Mouse (Mus musculus) gastrocnemius, postnatal 4 days (tissue): ENCODE results near the gene Itpr2. TPM values are rescaled to one million over a fixed set of nuclear protein-coding genes. Genes with fewer than 3 reads are reported as not detected.
A peak's percentile ranks its signal among the peaks of the same experiment; 100 is the strongest.
"Not testable (repeated sequence)": the region's sequence is repeated elsewhere in the genome, so short reads cannot be mapped to it uniquely, and the experiment has no call there.

ENCODE experiments used
- DNase-seq, 2 experiments: peaks; one replicate each; pipeline ENCODE4 v3.0.0; 2021 to 2022; ENCODE audit warnings: low spot score in 2 of 2, mixed read lengths in 2 of 2
- total RNA-seq, 2 experiments: library from RNA; stranded (reverse); gene quantifications; 2 replicates each; pipeline ENCODE4 v1.2.3; 2021

Itpr2 gene
- total RNA-seq, 2 experiments from 2014 or later, result 18.9 to 22.3 TPM

DNA sequence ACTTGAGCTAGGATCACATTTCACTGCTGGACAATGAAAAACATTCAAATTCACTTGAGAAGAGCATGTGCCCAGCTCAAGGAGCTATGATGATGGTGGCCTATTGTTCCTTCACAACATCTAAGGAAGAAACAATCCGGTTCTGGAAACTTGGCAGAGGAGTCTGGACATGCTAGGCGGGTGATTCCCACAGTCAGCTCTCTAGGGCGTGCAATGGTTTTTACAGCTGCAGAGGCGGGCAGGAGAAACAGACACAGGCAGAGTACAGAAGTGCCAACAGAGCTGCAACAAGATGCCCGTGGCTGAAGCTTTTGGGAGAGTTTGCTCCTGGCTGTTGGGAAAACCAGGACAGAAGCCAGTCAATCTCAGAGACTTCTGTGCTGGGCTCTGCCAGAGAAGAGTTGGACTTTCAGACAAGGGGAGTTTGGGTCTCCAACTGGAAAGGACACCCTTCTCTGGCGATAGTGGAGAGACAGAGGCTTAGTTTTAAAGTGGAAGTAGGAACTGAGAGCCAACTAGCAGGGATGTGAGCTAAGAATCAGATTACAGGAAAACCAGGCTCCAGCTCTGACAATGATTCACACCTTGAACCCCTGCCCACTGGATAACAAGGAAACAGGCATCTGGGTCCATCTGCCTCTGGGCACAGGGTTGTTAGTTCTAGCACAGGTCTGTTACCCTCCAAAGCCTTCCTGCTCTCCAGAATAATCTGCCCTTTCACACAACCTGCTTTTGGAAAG lies 28.6 kb downstream of the Itpr2 start:
- peak in 1 of 2 experiments; percentile 24 for DNase-seq

DNA sequence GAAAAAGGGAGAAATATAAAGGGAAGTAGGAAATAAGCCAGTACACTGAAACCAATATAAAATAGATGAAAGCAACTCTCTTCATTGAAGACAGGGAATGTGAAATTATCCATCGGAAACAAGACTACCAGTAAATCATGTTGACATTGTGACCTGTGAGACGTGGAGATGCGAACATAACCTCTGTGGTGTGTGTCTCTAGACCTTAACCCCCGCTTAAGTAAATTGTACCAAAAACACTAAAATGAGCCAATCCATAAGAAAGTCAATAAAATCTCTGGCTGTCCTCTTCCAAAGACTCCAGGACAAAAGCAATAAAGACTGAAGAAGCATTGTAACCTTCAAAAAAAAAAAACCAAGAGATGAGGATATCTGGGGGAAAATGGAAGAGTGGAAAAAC lies 31.6 kb downstream of the Itpr2 start:
- no peak for DNase-seq

GRCm38 (mm10) chr6:146469936-146470335 lies 32.1 kb downstream of the Itpr2 start:
- no peak for DNase-seq

DNA sequence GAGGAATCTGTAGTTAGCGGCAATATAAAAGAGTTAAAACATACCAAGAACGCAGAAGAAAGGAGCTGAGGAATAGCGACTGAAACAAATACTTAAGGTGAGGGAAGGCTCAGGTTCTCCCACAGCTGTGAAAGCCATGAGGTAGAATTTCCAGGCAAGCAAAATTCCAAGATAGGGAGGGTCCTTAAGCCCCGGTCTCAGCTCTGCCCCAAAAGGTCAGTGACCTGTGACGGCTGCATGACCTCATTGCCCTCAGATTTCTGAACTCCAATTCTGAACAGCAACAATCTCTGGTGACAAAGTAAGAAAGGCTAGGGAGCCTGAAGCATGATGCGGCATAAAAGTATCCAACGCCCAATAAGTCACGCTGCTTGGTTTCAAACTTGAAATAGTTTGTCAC lies 33.7 kb downstream of the Itpr2 start:
- DNase-seq, result no peak

GRCm38 (mm10) chr6:146464645-146465042 lies 37.4 kb downstream of the Itpr2 start:
- DNase-seq, result not testable (repeated sequence)

GRCm38 (mm10) chr6:146464014-146464644 lies 37.9 kb downstream of the Itpr2 start:
- DNase-seq, result no peak

DNA sequence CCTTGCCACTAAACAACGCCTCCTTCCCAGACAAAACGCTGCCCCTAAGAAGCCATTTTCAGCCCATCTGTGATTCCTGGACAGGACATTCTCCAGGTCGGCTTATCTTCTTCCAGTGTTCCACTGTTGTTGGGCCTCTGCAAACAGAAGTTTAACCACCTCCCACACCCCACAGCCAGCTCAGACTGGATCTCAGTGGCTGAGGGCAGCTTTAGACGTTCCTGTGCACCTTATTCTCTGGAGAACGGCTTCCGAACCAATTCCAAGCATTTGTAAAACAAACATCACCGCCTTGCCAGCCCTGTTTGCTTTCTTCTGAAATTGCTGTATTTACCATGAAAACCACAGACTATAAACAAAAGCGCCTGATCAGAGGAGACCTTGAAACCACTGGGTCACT lies 41.1 kb downstream of the Itpr2 start:
- DNase-seq, result no peak

DNA sequence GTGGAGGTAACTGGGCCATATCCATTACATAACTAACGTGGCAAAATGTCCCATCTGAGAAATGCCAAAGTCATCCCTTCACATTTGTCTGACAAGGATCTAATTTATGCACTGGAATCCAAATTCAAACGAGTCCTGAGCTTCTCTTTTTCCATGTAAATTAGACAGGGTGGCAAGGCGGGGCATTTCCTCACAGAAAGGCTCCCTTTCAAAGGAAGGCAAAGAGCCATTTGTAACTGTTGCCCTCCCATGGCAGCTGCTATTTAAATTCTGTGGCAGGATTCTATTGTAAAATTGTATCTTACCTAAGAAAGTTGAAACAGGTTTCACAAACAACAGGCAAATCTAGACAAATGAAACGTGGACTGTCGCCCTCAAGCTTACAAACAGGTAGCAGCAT lies 43.6 kb downstream of the Itpr2 start:
- DNase-seq, result no peak

- no peak for DNase-seq
These were observed 45.3 kb downstream of the Itpr2 start for GRCm38 (mm10) chr6:146456741-146457140.

- no peak for DNase-seq
These were observed 47.2 kb downstream of the Itpr2 start for GRCm38 (mm10) chr6:146454520-146455511.

- DNase-seq, result no peak
These were observed 49.5 kb downstream of the Itpr2 start for GRCm38 (mm10) chr6:146452474-146452873.

DNA sequence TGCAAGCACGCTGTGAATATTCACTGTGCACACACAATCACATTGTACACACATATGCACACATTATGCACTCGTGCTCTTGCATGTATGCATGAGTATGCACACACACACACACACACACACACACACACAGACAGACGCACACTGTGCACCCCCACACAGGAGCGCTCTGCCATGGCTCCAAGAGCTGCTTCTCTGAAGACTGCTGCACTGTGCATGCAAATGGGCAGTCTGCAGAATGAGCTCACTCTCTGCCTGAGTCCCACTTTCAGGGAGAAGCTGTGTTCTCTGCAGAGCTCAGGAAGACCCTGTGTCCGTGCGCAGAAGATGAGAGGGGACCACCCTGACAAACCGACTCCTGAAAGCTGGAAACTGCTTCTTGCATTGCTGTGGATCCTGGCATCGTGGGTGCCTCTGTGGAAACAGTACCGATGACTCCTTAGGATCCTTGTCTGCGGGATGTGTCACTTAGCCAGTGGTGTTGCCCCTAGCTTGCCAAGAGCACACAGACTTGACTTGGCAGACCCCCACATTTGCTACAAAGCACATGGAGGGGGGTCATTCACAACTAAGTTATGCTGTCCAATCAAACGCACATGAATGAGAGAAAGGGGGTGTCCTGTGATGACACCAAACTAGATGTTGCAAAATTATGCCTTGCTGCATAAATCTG lies 55.9 kb downstream of the Itpr2 start:
- no peak for DNase-seq

DNA sequence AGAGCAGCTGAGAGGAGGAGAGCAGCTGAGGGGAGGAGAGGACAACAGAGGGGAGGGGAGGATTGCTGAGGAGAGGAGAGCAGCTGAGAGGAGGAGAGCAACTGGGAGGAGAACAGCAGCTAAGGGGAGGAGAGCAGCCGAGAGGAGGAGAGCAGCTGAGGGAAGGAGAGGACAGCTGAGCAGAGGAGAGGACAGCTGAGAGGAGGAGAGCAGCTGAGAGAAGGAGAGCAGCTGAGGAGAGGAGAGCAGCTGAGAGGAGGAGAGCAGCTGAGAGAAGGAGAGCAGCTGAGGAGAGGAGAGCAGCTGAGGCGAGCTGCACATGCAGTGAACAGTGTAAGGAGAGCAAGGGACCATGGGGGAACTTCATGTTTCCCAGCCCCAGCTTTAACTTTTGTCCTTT lies 62.2 kb downstream of the Itpr2 start:
- DNase-seq, result no peak

GRCm38 (mm10) chr6:146439071-146439818 lies 62.8 kb downstream of the Itpr2 start:
- no peak for DNase-seq

DNA sequence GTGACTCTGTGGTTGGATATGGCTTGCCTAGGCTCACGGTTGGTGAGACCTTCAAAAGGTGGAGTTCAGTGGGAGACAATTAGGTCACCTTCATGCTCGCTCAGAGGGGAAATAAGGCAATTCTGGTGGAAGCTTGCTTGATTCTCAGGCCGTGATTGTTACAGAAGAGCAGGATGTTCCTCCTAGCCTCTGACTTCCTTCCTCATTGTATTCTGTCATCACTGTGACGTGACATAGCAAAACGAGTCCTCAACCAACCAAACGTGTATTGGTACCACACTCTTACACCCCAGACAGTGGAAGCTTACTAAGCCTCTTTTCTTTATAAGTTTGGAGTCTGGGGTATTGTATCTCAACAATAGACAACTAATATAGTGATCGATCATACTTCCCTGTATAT lies 64.0 kb downstream of the Itpr2 start:
- DNase-seq, result no peak

- DNase-seq, result no peak
These were observed 65.0 kb downstream of the Itpr2 start for GRCm38 (mm10) chr6:146436916-146437496.

DNA sequence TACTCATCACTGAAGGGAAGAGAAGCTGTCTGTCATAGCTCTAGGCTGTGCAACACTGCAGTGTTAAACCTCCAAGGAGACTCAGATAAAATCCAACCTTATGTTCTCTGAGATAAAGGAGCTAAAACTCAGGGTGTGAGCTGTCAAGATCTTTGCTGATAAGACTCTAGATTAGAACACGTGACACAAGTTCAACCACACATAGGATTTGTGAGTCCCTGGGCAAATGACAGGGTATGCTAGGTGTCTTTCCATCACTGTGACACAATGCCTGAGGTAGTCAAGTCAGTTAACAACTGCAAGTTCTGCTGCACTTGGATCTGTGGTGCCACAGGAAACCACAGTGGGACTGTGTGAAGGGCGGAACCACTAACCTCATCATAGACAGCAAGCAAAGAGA lies 67.8 kb downstream of the Itpr2 start:
- no peak for DNase-seq

DNA sequence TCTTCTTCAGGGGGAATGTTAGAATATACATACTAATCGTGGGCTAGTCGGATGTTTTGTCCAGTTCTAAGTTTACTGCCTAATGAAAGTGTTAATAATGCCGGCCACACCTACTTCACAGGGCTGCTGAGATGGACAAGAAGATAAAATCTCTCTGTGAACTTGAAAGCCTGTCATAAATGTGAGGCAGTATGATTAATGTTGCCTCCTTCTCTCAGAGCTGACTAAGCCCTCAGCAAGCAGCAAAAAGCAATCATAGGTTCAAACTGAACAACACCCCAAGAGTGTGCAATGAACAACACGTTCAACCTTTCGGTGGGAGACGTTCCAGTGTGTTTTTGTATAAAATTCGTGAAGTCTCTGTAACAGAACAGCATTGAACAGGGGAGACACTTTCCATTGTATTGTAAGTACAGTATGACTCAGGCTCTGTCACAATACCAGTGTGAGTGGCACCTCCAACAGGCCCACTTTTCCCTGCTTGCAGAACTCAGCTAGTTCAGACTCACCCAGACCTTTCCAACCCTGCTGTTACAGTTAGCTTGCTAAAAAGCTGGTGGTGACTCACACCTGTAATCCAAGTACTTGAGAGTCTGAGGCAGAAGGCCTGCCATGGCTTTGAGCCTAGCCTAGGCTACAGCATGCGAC lies 69.7 kb downstream of the Itpr2 start:
- DNase-seq, result no peak

- DNase-seq, result no peak
These were observed 70.2 kb downstream of the Itpr2 start for GRCm38 (mm10) chr6:146431777-146432176.
